Mouse (Mus musculus) cerebellum, postnatal 25 days (tissue): ENCODE measurements around the gene Ccdc97.

Experiments
- DNase-seq, 2 experiments: peaks; one replicate each; pipeline ENCODE4 v3.0.0; 2021; ENCODE audit warnings: mixed read lengths in 2 of 2

The Ccdc97 gene

DNA sequence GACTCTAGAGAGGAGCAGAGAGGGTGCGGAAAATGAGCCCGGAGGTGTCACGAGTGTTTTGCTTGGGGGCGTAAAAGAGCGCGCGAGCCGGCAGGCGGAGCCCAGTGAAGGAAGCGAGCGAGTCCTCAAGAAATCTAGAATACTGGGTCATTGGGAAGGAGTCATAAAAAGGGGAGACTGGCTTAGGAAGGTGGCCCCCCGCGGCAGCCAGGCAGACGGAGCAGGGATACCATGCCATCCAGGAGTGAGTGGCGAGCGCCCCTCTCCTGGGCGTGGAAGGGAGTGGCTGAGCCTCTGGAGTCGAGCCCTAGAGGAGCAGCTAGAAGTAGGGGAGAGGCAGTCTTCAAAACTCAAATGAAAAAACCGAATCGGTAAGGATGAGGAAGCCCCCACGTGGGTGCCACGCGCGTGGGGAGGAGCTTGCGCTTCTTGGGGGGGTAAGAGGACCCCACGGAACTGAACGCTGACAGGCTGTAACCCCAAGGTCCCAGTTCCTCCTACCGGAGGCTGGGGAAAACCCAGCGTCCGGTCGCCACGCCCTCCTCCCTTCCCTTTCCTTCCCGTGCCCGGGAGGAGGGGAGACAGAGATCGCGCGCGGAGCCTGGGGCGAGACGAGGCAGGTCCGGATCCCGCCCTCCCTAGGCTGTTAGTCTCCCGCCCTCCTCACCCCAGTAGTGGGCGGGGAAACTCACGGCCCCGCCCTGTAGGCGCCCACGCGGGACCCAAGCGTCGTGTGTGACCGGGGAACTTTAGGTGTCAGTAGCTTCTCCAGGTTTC is 29.9 kb downstream of the Ccdc97 start:
- DNase-seq = peak in 1 of 2 experiments; percentile 44

DNA sequence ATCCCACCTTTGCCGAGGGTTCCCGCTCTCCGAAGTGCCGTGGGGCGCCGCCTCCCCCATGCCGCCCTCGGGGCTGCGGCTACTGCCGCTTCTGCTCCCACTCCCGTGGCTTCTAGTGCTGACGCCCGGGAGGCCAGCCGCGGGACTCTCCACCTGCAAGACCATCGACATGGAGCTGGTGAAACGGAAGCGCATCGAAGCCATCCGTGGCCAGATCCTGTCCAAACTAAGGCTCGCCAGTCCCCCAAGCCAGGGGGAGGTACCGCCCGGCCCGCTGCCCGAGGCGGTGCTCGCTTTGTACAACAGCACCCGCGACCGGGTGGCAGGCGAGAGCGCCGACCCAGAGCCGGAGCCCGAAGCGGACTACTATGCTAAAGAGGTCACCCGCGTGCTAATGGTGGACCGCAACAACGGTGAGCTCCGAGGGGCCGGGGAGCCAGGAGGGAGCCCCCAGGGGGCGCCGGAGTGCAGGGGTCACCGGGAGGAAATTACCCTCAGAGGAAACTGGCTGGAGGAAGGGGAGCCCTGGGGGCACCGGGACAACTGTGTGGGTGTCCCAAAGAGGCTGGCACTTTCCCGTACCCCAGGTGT is 31.0 kb downstream of the Ccdc97 start:
- peak in 1 of 2 experiments; percentile 51 for DNase-seq

DNA sequence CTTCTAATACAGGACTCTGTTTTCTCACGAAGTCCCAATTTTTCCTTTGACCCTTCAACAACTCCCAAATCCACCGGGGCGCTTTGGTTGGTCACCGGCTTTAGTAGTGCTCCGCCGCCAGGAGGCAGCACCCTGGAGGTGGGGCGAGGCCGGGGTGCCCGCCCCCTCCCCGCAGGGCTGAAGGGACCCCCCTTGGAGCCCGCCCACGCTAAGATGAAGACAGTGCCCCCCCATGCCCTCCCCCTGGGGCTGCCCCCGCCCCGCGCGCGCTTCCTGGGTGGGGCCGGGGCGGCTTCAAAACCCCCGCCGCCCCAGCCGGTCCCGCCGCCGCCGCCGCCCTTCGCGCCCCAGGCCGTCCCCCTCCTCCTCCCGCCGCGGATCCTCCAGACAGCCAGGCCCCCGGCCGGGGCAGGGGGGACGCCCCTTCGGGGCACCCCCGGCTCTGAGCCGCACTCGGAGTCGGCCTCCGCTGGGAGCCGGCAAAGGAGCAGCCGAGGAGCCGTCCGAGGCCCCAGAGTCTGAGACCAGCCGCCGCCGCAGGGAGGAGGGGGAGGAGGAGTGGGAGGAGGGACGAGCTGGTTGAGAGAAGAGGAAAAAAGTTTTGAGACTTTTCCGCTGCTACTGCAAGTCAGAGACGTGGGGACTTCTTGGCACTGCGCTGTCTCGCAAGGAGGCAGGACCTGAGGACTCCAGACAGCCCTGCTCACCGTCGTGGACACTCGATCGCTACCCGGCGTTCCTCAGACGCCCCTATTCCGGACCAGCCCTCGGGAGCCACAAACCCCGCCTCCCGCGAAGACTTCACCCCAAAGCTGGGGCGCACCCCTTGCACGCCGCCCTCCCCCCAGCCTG is 32.0 kb downstream of the Ccdc97 start, which contains the start of gene Tgfb1:
TSS of gene Tgfb1 (plus strand) at position 323 of the 852 bp plus-strand sequence.
- peak in 1 of 2 experiments; percentile 55 for DNase-seq

DNA sequence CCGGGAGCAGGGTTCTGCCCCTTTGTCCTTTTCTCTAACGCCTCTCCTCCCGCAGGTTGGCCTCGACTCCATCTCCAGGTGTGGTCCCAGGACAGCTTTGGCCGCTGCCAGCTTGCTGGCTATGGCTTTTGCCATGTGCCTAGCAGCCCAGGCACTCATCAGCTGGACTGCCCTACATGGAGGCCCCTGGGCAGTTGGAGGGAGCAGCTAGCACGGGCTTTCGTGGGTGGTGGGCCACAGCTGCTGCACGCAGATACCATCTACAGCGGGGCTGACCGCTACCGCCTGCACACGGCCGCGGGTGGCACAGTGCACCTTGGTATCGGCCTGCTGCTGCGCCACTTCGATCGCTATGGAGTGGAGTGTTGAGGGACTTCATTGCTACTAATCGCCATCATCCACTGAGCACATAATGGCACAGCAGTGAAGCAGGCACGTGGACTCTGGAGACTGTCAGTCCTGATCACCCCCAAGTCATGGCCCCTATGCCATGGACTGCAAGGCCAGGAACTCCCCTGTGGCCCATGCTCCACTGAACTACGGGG is 32.9 kb downstream of the Ccdc97 start:
- DNase-seq = no peak

DNA sequence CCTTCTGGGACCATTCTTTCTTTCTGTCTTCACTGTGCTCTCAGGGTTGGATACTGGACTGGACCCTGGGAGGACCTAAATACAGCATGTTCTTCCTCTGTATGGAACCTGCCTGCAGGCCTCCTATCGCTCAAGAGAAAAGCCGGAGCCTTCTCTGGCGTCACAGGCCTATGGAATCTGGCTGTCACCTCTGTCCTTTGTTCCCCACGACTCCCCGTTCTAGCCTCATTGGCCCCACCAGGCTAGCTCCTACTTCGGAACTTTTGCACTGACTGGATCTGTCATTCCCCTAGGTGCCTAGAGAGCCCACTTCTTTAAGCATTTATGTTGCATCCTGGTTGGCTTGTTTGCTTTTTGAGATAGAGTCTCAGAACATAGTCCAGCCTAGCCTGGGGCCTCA is 34.2 kb downstream of the Ccdc97 start:
- DNase-seq = no peak

DNA sequence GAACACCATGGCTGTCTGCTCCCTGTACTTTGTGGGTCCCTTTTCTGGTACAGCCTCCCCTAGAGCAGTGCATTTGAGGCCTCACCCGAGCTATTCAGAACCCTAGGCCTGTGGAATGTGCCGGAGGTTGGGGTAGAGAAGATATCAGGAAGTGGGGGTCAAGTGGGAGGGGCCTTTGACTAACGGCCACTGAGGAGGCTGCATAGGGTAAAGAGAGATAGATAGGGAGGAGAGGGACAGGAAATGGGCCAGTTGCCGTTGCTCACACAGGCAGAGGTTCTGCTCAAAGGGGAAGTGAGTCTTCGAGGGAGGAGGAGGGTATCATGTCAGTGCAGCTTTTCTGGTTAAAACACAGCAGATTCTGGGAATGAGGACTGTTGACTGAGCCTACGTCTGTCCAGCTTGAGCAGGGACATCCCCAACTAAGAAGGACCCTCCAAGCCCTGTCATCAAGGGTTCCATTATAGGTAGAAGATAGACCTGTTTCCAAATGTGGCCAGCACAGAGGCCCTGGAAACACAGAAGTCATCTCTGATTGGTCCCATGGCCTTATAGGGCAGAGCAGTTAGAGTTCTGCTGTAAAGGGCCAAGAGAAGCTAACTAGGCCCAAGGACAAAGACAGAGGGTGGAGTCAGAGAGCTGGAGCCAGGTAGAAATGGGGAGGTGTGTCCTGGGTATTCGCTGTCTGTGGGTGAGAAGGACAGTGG is 35.3 kb downstream of the Ccdc97 start:
- no peak for DNase-seq

DNA sequence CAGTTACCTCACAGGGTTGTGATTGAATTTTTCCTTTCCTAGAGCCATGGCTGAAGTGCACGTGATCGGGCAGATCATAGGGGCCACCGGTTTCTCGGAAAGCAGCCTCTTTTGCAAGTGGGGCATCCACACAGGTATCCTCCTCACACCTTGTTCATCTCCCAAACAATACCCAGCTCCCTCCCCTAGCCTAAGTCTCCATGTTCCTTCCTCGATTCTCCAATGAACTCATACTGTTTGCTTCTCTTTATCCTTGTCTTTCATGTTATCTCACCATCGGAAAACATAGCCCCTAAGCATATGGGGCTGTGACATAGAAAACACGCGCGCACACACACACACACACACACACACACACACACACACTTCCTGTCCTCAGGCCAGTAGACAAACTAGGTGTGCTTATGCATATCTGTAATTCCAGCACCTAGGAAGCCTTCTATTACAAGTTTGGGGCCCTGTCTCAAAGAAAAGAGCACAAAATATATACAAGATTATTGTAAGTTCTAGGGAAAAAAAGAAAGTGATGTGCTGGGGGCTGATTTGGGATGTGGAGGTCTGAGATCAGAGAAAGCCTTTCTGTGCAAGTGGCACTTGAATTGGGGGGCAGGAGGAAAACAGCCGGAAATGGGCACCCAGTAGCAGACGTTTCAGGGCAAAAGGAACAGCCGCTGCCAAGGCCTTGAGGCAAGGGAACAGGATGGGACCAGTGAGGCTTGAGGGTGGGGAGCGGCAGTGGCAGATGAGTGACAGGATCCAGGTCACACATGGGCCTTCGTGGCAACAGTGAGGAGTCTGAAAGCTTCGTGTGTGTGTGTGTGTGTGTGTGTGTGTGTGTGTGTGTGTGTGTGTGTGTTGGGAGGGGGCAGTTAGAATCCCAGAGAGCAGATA is 37.3 kb downstream of the Ccdc97 start:
- no peak for DNase-seq

DNA sequence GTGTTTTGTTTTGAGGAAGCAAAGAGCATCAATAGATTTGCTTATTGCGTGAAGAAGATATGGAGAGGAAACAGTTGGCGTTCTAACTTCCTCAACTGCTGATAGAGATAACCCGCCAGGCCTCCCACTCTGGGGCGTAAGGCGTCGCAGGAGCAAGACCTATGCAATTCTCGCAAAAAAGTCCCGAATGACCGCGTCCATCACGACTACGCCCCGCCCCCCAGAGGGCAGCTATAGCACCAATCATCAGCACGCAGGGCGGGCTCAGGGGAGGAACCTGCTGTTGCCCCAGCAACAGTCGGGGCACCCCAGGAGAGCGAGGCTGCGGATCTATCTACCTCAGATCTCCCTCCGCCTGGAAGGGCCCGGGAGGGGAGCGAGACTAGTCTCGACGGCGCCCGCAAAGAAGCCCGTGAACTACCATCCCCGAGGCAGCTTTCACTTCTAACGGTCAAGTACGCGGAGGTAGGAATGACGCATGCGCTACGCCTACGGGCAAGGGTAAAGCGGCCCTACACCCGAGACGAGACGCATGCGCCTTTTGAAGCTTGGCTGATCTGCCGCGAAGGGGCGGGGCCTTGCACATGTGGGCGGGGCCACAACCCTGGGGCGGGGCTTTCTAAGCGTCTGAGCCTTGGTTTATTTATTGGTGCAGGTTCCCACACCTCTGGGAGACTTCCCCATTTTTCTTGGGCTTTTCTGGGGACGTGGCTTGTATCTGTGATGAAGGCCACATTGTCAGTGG is 38.2 kb downstream of the Ccdc97 start, which contains the start of gene B9d2:
TSS of gene B9d2 (plus strand) at position 267 of the 745 bp plus-strand sequence.
- DNase-seq = peak; percentile 94 to 95

DNA sequence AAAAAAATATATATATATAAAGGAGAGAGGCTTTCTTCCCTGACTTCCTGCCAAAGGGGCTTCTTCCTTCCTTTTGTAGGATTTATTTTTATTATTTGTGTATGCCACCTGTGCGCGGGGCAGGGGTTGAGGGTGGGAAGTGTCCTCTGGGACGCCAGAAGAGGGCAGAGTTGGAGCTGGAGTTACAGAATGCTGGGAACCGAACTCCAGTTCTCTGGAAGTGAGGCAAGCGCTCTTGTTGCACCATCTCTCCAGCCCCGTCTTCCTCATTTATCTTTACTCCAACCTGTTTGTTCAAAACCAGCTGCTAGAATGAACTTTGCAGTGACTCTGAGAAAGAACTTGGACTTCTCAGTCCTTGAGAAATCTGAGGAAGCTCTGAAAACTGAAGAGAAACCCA is 38.9 kb downstream of the Ccdc97 start:
- DNase-seq = no peak

DNA sequence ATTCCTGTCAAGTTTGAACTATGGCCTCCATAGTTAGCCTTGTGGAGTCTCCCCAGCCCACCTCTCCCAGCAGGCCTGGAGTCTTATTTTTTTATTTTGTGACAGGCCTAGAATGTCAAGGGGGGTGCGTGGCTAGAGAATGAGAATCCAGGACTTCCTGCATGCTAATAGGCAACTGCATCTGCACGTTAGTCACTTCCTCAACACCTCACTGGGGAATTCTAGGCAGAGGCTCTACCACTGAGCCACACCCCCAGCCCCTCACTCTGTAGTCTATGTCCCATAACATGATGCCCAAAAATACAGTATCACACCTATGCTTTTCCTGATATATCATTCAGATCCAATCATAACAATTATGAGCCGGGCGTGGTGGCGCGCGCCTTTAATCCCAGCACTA is 41.9 kb downstream of the Ccdc97 start:
- no peak for DNase-seq

DNA sequence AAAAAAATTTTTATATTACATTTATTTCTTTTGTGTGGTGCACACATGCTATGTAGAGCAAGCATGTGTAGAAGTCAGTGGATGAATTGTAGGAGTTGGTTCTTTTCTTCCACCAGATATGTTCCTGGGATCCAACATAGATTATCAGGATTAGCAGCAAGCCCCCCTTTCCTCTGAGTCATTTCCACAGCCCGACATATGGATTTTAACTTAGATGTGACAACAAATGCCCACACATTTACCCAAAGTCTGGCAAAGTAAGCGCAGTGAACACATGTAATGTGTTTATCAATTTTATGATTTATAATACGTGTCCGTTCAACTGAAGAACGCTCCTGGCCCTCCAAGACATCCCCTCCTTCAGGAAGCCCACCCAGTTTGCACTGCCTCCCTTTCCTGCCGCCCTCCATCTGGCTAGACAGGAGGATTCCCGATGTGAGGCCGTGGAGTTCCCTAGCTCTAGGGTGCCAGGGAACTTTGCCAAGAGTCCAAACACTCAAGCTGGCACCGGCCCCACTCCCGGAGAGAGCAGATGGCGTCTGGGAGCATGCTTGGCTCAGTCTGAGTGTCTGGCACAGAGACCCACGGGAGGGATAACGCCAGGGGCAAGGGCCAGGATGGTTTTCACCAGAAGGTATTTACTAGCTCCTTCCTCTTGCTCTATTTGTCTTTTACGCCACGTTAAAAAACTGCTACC is 42.7 kb downstream of the Ccdc97 start:
- DNase-seq = peak; percentile 100

DNA sequence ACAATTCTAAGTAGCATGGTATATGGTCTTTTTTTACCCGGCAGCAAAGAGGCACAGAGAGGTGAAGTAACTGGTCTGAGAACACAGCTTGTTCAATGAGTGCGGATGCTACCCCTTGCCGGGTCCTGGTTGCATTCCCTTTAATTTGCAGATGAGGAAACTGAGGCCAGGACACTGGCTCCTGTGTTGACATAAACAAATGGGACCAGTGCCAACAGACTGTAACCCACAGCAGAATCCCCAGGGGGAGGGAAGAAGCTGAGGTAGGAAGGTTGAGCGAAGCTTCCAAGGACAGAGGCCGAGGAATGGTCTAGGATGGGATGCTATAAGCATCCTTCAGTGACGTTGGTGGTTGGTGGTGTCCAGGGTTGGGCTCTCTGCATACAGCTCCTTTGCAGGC is 43.5 kb downstream of the Ccdc97 start:
- no peak for DNase-seq

DNA sequence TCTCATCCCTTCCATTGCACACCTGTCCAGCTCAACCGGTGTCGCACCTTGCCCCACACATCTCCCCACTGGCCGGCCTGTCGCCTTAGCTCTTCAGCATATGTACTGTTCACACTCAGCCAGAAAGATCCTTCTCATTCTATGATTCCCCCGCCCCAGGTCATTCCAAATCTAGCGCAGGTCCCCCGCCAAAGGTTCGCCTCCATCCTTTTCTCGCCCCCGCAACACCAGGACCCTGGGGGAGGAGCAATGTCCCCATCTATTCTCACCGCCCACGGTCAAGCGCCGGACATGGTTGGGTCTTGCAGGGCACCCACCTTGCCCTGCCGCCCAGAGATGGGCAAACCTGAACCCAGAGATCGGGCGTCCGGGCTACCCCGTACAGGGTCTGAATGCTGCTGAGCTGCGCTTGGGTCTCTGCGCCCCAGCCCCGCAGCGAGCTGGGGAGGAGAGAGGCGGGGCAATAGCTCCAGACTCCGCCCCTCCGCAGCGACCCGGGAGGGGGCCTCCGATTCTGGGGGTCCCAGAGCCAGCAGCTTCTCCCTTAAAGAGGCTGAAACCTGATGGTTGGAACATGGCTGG is 44.1 kb downstream of the Ccdc97 start, which contains the start of gene Tmem91:
TSS of gene Tmem91 (minus strand) at position 448 of the 582 bp plus-strand sequence.
- DNase-seq = peak in 1 of 2 experiments; percentile 32

DNA sequence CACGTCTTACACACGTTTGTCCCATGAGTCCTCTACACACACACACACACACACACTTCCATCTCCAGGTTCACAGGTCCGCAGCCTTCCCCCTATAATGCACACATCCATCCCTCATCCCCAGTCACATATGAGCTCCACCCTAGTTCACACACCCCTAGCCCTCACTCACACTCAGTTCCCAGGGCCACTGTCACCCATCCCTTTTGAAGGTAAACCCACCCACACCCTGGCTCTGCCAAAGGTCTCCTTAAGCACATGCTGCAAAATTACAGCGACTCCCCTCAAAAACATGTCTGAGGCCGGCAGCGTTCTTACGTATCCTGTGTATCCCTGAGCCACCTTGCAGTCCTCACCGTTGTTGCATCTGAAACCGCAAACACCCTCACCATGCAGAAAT is 44.6 kb downstream of the Ccdc97 start:
- DNase-seq = no peak

DNA sequence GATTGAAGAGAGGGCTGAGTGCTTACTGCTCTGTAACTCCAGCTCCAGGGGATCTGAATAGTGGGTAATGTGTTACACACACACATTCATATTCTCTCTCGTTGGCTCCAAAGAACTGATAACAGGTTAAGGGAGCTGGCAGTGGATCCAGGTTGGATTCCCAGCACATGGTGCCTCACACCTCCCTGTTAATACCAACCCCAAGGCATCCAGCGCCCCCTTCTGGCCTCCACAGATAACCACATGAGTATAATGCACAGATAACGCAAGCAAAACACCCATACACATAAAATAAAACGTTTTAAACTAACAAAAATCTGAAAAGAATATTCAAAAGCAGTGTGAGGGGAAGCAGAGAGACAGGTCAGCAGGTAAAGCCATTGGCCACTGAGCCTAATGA is 46.4 kb downstream of the Ccdc97 start:
- DNase-seq = no peak

DNA sequence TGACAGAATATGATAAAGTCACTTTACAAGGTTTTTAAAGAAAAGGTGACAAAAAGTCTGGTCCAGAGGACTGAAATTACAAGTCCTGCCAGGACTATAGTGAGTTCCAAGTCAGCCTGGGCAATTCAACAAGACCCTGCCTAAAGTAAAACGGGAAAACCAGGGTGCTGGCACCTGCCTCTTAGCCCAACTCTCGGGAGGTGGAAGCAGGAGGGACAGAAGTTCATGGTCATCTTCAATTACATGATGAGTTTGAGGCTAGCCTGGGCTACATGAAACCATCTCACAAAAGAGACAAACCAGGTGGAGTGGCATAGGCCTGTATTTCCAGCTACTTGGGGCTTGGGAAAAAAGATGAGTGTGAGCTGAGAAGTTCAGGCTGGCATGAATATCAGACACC is 47.2 kb downstream of the Ccdc97 start:
- DNase-seq = no peak

DNA sequence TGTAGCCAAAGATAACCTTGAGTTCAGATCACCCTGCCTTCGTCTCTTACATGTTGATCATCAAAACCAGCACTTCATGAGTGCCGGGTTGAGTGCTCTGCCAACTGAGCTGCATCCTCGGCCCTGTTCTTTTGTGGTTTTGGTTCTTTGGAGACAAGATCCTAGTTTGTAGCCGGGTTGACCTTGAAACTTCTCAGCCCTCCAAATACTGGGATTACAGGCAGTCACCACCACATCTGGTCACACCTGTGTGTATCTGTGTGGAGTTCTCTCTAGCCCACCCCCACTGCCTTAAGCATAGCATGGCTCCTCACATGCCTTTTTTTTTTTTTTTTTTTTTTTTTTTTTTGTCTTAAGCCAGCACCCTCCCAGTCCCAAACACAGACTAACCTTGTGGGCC is 48.8 kb downstream of the Ccdc97 start:
- no peak for DNase-seq

DNA sequence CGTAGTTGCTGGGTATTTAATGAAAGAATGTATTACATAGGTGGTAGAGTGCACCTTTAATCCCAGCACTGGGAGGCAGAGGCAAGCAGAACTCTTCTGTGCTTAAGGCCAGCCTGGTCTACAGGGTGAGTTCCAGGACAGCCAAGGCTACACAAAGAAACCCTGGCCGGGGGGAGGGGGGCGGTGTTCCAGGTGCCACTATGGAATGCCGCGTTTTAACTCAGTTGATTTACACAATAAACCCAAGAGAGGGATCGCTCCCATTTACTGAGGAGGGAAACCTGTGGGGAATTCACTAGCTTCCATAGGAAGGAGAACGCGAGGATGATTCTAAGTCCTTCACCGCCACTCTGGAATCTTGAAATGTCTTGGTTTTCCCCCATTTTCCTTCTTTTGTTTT is 49.3 kb downstream of the Ccdc97 start:
- no peak for DNase-seq

DNA sequence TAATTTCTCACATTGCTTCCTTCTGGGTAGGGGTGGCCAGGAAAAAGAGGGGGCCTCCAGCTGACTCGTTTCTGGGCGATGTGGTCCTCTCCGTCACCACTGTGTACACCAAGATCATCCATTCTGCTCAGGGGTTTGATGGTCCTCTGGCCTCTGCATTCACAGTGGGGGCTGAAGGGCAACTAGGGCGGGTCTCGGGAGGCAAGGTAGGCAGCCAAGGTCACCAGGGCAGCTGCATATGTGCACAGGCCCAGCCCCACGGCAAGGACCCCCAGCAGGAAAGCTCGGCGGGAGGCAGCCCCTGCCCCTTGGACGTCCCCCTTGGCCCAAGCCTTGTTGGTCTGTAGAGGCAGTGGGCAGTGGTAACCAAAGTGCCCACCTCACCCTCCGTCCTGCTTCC is 49.7 kb downstream of the Ccdc97 start:
- DNase-seq = no peak

DNA sequence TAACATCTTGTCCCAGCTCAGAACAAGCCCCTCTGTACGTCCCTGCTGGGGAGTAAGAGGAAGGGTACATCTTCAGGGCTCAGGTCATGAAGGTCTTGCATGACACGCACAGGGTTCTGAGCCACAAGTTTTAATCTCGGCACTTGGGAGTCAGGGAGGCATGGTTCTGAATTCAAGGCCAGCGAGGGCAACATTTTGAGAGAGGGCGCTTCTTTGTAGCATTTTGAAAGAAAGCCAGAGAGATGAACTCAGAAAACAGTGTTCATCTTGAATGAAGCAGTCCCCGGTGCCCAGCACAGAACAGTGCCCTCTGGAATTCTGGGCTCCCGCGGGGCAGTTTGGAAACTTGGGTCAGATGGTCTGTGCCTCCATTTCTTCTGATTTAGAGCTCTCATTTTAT is 52.5 kb downstream of the Ccdc97 start:
- DNase-seq = no peak
